Mouse (Mus musculus): ENCODE data around the gene Lrsam1. TPM values are rescaled to one million over a fixed set of nuclear protein-coding genes. Genes with fewer than 3 reads are reported as not detected.
"Not testable (repeated sequence)": the region's sequence is repeated elsewhere in the genome, so short reads cannot be mapped to it uniquely, and the experiment has no call there.

The Lrsam1 gene
- total RNA-seq (2017), result 4.9 and 5.1 TPM in 2 replicates

DNA sequence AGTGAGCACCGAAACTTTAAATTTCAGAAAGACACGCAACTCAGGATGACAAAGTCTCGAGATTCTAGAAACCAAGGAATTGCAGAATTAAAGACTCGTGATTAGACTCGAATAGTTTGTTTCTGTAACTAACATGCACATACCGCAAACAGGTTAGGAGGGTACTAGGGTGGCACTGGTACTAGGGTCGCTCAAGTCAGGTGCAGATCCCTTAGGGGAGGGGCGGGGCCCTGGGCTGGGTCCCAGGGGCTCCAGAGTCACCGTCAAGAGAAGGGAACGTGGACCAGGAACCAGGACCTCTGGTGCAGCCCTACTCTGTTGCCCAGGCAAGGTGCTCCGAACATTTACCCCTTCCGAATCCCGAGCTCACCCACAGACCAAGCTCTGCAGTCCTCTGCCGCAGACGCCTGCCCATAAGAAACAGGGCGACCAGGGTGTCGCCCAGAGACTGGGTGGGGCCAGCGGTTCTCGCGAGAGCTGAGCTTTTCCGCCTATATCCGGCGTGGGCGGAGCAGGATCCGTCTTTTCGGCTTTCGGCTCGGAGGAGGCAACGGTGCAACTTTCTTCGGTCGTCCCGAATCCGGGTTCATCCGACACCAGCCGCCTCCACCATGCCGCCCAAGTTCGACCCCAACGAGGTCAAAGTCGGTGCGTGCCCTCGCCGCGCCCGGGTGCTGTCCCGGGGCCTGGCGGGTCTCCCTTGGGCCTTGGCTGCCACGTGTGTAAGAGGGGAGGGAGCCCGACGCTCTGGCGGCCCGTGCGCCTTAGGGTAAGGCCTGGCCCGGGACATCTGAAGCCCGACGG is at the start of gene Lrsam1, which contains the start of gene Rpl12:
Lrsam1 (minus strand) TSS at position 423 of the 804 bp plus-strand sequence.
Rpl12 (plus strand) TSS at position 368 of the 804 bp plus-strand sequence.
- peak; percentile 84 to 89 for ATAC-seq (replicated peaks in 1 of 2; ENCODE audit: insufficient read depth in 1 of 2, low FRiP score in 2 of 2, low TSS enrichment in 1 of 2, low read depth in 1 of 2, poor library complexity in 2 of 2, severe bottlenecking in 2 of 2)

DNA sequence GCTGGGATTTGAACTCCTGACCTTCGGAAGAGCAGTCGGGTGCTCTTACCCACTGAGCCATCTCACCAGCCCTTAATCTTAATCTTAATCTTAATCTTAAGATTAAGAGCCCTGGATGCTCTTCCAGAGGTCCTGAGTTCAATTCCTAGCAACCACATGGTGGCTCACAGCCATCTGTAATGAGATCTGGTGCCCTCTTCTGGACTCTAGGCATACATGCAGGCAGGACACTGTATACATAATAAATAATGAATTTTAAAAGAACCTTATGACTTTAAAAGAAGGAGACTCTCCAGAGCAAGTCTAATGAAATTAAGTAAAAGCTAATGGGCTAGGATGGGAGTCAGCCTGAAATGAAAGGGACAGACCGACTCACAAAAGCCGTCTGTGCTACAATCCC is 47.6 kb upstream of the Lrsam1 start:
- not testable (repeated sequence) for ATAC-seq (replicated peaks in 1 of 2; ENCODE audit: insufficient read depth in 1 of 2, low FRiP score in 2 of 2, low TSS enrichment in 1 of 2, low read depth in 1 of 2, poor library complexity in 2 of 2, severe bottlenecking in 2 of 2)

DNA sequence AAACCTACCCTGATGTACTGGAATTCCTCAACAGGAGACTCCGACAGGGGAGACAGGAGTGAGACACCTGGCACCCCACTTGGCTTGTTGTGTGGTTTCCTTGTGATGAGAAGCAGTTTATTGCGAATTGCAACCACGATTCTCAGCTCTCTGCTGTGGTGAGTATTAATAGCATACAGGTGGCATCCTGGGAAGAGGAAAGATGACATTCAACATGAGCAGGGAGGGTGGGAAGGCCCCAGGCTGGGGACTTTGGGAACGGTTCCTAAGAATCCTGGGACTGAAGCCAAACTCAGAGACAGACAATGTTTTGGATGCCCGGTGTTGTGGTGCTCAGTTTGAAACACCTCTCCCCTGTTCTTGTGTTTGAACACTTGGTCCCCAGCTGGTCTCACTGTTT is 43.6 kb upstream of the Lrsam1 start:
- ATAC-seq (replicated peaks in 1 of 2; ENCODE audit: insufficient read depth in 1 of 2, low FRiP score in 2 of 2, low TSS enrichment in 1 of 2, low read depth in 1 of 2, poor library complexity in 2 of 2, severe bottlenecking in 2 of 2), result no peak

DNA sequence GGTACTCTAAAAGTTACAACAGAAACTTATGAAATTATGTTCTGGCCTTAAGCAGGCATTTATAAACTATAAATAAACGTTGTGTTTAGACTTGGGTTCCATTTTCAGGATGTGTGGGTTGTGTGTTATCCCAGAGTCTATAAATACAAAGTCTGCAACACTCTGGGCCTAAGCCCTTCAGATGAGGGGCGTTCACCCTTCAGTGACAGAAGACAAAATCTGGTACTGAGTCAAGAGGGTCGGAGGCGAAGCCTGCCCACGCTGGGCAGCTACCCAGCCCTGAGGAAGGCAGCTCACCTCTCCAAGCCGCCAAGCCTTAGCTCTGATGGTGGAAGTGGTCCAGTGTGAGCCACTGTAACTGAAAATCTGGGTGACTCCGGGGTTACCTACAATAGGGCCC is 40.7 kb upstream of the Lrsam1 start:
- ATAC-seq (replicated peaks in 1 of 2; ENCODE audit: insufficient read depth in 1 of 2, low FRiP score in 2 of 2, low TSS enrichment in 1 of 2, low read depth in 1 of 2, poor library complexity in 2 of 2, severe bottlenecking in 2 of 2), result no peak

DNA sequence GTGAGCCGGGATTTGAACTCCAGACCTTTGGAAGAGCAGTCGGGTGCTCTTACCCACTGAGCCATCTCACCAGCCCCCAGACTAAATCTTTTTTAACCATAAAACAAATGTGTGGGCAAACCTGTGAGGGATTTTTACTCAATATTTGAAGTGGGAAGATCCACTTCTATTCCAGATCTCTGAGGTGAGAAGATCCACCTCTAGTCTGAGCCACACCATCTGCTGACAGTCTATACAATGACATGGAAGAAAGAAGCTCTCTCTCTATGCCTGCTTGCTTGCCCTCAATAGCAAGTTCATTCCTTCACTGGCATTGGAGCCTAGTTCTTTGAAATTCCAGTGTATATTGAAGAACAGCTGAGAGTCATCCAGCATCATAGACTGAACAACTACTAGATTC is 38.3 kb upstream of the Lrsam1 start:
- no peak for ATAC-seq (replicated peaks in 1 of 2; ENCODE audit: insufficient read depth in 1 of 2, low FRiP score in 2 of 2, low TSS enrichment in 1 of 2, low read depth in 1 of 2, poor library complexity in 2 of 2, severe bottlenecking in 2 of 2)

DNA sequence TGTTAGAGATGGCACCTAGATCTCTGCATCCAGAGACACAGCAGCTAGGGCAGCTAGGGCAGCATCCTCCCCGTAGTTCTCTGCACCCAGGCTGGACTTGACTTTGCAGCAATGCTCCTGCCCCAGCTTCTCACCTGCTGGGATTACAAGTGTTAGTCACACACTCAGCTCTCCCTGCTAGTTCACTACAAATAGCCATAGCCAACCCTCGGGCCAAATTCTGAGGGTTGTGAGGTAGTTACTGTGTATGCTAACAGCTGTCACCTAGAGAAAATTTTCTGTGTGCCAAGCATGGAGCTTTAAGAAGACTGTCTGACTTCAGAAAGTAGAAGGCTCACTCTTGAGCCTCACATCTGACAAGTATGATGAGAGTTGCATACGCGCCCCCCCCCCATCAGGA is 36.4 kb upstream of the Lrsam1 start:
- no peak for ATAC-seq (replicated peaks in 1 of 2; ENCODE audit: insufficient read depth in 1 of 2, low FRiP score in 2 of 2, low TSS enrichment in 1 of 2, low read depth in 1 of 2, poor library complexity in 2 of 2, severe bottlenecking in 2 of 2)

DNA sequence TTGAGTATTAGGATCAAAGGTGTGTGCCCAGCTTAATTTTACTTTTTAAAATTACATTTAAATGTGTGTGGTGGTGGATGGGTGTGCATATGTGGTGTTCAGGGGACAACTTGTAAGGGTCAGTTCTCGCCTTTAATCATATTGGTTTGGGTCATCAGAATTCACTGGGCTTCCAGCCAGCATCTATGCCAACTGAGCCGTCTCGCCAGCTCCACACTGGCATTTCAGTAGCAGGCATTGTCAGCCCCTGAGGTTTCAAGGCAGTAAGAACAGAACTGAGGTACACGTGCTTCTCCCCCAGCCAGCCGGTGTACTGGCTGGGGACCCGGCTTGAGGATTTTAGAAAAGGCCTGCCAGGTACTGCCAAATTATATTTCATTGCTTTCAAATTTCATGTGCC is 35.7 kb upstream of the Lrsam1 start:
- ATAC-seq (replicated peaks in 1 of 2; ENCODE audit: insufficient read depth in 1 of 2, low FRiP score in 2 of 2, low TSS enrichment in 1 of 2, low read depth in 1 of 2, poor library complexity in 2 of 2, severe bottlenecking in 2 of 2), result no peak

DNA sequence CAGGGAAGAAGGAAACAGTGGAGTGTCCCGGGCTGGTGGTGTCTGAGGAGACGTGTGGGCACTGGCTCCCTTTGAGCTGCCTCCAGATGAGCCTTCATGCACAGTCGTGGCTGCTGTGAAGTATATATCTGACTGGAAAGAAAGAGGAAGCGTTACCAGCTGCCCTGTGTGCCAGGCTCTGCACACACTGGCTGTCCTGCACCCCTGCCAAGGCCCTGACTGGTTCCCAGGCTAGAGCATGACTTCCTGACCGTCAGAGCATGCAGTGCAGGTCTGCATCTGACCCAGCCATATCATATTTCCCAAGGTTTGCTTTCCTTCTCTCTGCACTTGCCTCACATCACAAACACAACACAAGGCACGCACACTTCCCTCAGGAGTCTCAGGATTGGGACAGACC is 30.7 kb upstream of the Lrsam1 start:
- peak; percentile 77 to 91 for ATAC-seq (replicated peaks in 1 of 2; ENCODE audit: insufficient read depth in 1 of 2, low FRiP score in 2 of 2, low TSS enrichment in 1 of 2, low read depth in 1 of 2, poor library complexity in 2 of 2, severe bottlenecking in 2 of 2)

DNA sequence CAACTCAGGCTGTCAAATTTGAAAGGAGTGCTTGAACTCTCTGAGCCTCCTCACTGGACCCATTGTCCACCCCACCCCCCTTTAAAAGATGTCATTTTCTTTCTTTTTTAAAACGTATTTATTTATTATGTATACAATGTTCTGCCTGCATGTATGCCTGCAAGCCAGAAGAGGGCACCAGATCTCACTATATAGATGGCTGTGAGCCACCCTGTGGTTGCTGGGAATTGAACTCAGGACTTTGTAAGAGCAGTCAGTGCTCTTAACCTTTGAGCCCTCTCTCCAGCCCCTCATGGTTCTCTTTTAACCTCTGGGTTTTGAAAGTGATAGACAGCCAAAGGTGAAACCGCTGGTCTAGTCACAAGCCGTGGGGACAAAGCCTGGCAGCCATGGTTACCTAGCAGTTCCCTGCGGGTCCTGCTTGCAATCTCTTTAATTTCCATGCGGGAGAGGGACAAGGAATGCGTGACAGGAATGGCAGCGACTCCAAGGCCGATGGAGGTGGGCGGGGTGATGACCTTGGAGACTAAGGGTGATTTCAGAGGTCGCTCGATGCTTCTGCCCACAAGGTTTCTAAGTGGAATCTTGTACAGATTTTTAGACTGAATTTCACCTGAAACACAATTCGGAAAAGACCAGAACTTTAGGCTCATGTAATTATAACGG is 28.9 kb upstream of the Lrsam1 start:
- no peak for ATAC-seq (replicated peaks in 1 of 2; ENCODE audit: insufficient read depth in 1 of 2, low FRiP score in 2 of 2, low TSS enrichment in 1 of 2, low read depth in 1 of 2, poor library complexity in 2 of 2, severe bottlenecking in 2 of 2)

DNA sequence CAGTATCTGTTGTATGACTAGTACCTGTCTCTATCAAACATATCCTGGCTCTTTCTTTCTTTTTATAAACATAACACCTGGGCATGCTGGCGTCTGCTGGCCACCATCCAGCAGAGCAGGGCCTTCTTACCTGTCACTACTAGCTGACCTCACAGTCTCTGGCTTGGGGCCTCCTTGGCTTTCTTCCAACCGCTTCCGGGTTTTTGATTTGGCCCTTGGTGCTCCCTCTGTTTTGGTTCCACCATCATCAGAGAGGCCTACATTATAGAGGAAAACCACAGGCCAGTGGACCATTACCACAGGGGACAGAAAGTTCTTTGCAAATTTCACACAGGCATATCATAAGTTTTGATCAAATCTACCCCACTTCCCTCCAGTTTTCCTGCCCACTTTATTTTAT is 28.0 kb upstream of the Lrsam1 start:
- no peak for ATAC-seq (replicated peaks in 1 of 2; ENCODE audit: insufficient read depth in 1 of 2, low FRiP score in 2 of 2, low TSS enrichment in 1 of 2, low read depth in 1 of 2, poor library complexity in 2 of 2, severe bottlenecking in 2 of 2)

DNA sequence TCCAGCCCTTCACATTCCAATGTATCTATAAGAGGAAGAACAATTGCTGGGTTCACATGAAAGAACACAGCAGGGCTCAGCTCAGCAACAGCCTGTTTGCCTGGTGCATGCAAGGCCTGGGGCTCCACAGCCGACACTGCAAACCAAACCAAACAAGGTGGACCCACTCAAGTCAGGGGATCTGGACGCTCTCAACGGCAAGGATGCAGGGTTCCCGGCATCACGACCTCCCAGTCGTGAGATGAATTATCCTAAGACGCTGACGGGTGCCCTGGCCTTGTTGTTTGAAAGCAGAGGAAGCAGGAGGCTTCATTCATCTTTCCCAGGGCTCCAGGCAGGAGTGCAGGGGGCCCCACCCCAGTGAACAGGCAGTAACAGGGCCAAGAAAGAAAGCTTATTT is 24.4 kb upstream of the Lrsam1 start:
- ATAC-seq (replicated peaks in 1 of 2; ENCODE audit: insufficient read depth in 1 of 2, low FRiP score in 2 of 2, low TSS enrichment in 1 of 2, low read depth in 1 of 2, poor library complexity in 2 of 2, severe bottlenecking in 2 of 2), result no peak

DNA sequence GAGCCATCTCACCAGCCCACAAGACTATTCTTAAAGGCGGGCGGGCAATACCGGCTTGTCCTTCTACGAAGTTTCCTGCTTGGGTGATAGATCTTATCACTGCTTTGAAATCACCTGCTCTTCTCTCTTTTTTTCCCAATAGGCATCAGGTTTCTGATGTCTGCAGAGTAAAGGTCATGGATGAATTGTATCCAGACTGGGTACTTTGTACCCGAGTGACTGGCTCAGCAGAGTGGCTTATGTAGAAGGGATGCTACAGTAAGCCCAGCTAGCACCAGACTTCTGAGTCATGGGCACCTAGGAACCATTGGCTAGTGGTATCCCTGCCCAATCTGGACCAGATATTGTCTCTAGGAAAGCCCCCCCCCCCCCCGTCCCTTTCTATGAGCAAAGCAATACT is 22.2 kb upstream of the Lrsam1 start:
- ATAC-seq (replicated peaks in 1 of 2; ENCODE audit: insufficient read depth in 1 of 2, low FRiP score in 2 of 2, low TSS enrichment in 1 of 2, low read depth in 1 of 2, poor library complexity in 2 of 2, severe bottlenecking in 2 of 2), result no peak

DNA sequence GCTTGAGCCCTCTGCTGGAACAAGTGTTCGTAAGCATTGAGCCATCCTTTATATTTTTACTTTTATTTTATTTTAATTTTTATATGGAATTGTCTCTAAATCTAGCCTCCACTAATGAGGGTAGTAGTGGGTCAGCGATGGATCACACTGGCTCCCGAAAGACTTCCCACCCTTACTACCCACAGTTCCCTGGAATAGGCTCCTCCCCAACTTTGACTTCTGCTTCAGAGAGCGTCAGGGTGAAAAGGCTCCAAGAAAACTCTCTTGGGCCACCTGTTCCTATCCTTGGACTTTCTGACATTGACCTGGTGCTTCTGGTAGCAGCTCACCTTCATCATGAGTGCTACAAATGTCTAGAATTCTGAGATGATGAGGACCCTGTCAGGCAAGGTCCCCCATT is 21.3 kb upstream of the Lrsam1 start:
- ATAC-seq (replicated peaks in 1 of 2; ENCODE audit: insufficient read depth in 1 of 2, low FRiP score in 2 of 2, low TSS enrichment in 1 of 2, low read depth in 1 of 2, poor library complexity in 2 of 2, severe bottlenecking in 2 of 2), result no peak

DNA sequence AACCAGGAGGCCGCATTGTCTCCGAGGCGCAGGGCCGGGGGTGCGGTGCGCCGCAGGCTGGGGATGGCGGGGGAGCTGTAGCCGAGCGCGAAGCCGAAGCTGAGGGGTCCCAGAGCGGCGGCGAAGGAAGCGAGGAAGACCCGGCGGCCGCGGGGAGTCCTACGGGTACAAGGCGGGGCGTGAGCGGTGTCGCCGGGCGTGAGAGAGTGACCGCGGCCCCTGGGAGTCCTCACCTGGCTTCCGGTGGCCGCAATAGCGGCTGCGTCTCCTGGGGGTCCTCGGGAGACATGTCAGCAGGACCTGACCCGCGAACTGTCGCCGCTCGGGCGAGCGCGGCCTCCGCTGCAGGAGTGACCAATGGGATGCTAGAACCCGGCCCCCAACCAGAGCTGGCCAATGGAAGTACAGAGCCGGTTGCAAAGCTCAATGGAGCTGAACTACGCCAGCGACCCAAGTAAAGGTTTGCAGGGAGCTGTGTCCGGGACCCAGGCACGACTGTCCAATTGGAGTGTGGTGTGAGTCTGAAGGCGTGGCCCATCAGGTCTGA is 20.4 kb upstream of the Lrsam1 start, which contains the start of gene Slc2a8:
Slc2a8 (minus strand) TSS at position 359 of the 547 bp plus-strand sequence.
- ATAC-seq (replicated peaks in 1 of 2; ENCODE audit: insufficient read depth in 1 of 2, low FRiP score in 2 of 2, low TSS enrichment in 1 of 2, low read depth in 1 of 2, poor library complexity in 2 of 2, severe bottlenecking in 2 of 2), result peak; percentile 96 to 97

DNA sequence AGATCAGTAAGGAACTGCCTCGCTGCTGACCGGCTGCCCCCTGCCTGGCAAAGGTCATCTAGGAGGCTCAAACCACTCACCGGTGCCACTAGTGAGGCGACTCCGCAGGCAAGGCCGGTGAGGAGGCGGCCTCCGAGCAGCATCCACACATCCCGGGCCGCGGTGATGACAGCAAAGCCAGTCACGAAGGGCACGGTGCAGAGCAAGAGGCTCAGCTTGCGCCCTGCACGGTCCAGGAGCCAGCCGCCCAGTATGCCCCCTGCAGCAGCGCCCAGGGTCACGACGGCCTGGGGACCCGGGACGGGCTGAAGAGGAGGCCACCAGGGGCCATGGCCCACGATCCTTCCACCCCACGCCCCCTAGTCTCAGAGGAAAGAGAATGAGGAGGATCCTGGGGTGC is 19.9 kb upstream of the Lrsam1 start:
- ATAC-seq (replicated peaks in 1 of 2; ENCODE audit: insufficient read depth in 1 of 2, low FRiP score in 2 of 2, low TSS enrichment in 1 of 2, low read depth in 1 of 2, poor library complexity in 2 of 2, severe bottlenecking in 2 of 2), result no peak

DNA sequence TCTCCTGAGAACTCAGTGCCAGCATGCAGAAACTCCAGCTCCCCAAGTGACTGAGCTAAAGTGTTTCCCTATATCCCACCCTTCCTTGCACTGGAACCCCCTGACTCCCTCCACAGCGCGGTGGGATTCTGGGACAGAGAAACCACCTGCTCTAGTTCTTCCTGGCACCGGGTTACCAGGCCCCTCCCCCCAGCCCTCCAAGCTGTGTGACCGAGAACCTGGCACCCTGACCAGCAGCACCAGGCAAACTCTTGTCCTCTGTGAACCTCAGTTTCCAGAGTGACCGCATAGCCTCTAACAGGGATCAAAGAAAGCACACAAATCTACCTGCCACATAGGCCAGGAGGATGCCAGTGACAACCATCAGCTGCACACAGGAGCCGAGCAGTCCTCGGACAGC is 18.3 kb upstream of the Lrsam1 start:
- no peak for ATAC-seq (replicated peaks in 1 of 2; ENCODE audit: insufficient read depth in 1 of 2, low FRiP score in 2 of 2, low TSS enrichment in 1 of 2, low read depth in 1 of 2, poor library complexity in 2 of 2, severe bottlenecking in 2 of 2)

DNA sequence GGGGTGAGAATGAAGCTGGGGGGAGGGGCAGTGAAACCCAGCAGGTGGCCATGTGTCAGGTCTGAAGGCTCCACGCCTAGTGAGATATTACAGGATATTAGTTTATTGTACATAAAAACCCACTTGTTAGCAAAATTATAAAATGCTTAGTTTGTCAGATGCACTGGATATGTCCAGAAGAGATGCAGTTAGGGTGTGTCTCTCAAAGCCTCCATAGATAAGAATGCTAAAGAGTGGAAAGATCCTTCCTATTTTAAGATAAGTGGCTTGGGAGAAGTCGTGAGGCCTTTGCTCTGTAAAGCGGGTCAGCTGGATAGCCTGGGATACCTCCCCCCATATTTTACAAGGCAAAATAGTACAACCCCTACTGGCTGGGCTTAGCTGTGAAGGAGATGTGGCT is 17.3 kb upstream of the Lrsam1 start:
- ATAC-seq (replicated peaks in 1 of 2; ENCODE audit: insufficient read depth in 1 of 2, low FRiP score in 2 of 2, low TSS enrichment in 1 of 2, low read depth in 1 of 2, poor library complexity in 2 of 2, severe bottlenecking in 2 of 2), result no peak

DNA sequence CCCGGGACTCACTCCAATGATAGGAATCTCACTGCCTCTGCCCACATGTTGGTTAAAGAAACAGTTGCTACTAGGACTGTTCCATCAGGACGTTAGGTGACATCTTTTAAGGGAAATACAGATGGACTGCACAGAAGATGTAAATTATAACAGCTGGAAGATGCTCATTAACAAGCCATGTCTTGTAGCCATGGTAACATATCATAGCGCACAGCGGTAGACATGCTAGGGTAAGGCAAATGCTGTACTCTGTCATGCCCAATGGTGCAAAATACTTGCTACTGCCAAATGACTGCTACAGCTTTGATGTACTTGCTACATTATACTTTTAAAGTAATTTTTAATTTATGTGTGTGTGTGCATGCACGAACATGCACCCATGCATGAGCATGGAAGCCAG is 15.7 kb upstream of the Lrsam1 start:
- ATAC-seq (replicated peaks in 1 of 2; ENCODE audit: insufficient read depth in 1 of 2, low FRiP score in 2 of 2, low TSS enrichment in 1 of 2, low read depth in 1 of 2, poor library complexity in 2 of 2, severe bottlenecking in 2 of 2), result no peak
